Mouse (Mus musculus): Measurements from ENCODE around the gene Catsperg1. TPM values are rescaled to one million over a fixed set of nuclear protein-coding genes. Genes with fewer than 3 reads are reported as not detected.
"Not testable (repeated sequence)": the region's sequence is repeated elsewhere in the genome, so short reads cannot be mapped to it uniquely, and the experiment has no call there.

Gene Catsperg1
- polyA plus RNA-seq, 1 experiment from 2014 or later, result 0.21 TPM

GRCm38 (mm10) chr7:29202577-29202976 is 11.3 kb downstream of the Catsperg1 start:
- Histone ChIP-seq H3K9me3 (ENCODE audit: control insufficient read depth) (no peaks in the 10 kb centered on the region), H3K36me3 (ENCODE audit: control insufficient read depth, insufficient read depth) (no peaks in the 10 kb centered on the region), H3K4me2 (replicated peaks; ENCODE audit: low read depth) (no peak overlapping the region), H3K4me3 (ENCODE audit: low read depth, low read length) (no peak overlapping the region), H3K27me3 (replicated peaks; ENCODE audit: control insufficient read depth, insufficient read depth, low read length) (no peaks in the 10 kb centered on the region), H3K9ac (ENCODE audit: low read depth, low read length) (no peak overlapping the region), H3K27ac (ENCODE audit: low read depth, low read length) (no peak overlapping the region), H3K4me1 (replicated peaks; ENCODE audit: control insufficient read depth, insufficient read depth, low read length) (no peaks in the 10 kb centered on the region)
- no peak for TF ChIP-seq CTCF (IDR thresholded peaks at IDR 0.05; ENCODE audit: low read depth)
- WGBS, result 74% methylated on average over 6 of the region's 6 CpGs
- no peak for ATAC-seq

- WGBS, result 58% methylated on average over 1 of the region's 1 CpGs
- ATAC-seq, result peak; percentile 64
Observed at GRCm38 (mm10) chr7:29194230-29194629, 19.6 kb downstream of the Catsperg1 start.

GRCm38 (mm10) chr7:29181323-29181722 is 32.5 kb downstream of the Catsperg1 start:
- not testable (repeated sequence) for ATAC-seq; H3K27me3 ChIP-seq (replicated peaks; ENCODE audit: control insufficient read depth, insufficient read depth, low read length); H3K36me3 ChIP-seq (ENCODE audit: control insufficient read depth, insufficient read depth); H3K27ac ChIP-seq (ENCODE audit: low read depth, low read length); H3K4me3 ChIP-seq (ENCODE audit: low read depth, low read length); H3K9ac ChIP-seq (ENCODE audit: low read depth, low read length); H3K9me3 ChIP-seq (ENCODE audit: control insufficient read depth); H3K4me2 ChIP-seq (replicated peaks; ENCODE audit: low read depth); H3K4me1 ChIP-seq (replicated peaks; ENCODE audit: control insufficient read depth, insufficient read depth, low read length)
- WGBS, result 91% methylated on average over 4 of the region's 4 CpGs

More at GRCm38 (mm10) chr7:29194230-29194629, 19.6 kb downstream of the Catsperg1 start:
- H3K4me2 ChIP-seq (replicated peaks; ENCODE audit: low read depth); H3K4me1 ChIP-seq (replicated peaks; ENCODE audit: control insufficient read depth, insufficient read depth, low read length); H3K36me3 ChIP-seq (ENCODE audit: control insufficient read depth, insufficient read depth); H3K27me3 ChIP-seq (replicated peaks; ENCODE audit: control insufficient read depth, insufficient read depth, low read length); H3K9ac ChIP-seq (ENCODE audit: low read depth, low read length); H3K27ac ChIP-seq (ENCODE audit: low read depth, low read length); H3K9me3 ChIP-seq (ENCODE audit: control insufficient read depth); H3K4me3 ChIP-seq (ENCODE audit: low read depth, low read length): not testable (repeated sequence)

GRCm38 (mm10) chr7:29180854-29181236 is 33.0 kb downstream of the Catsperg1 start:
- TF ChIP-seq CTCF (IDR thresholded peaks at IDR 0.05; ENCODE audit: low read depth), result no peak
- Histone ChIP-seq H3K4me1 (replicated peaks; ENCODE audit: control insufficient read depth, insufficient read depth, low read length) (peaks cover 5% of the 10 kb centered on the region; the same call in 1 of the 2 replicates), H3K9ac (ENCODE audit: low read depth, low read length) (no peak overlapping the region), H3K4me3 (ENCODE audit: low read depth, low read length) (peak overlapping the region; percentile 84), H3K27me3 (replicated peaks; ENCODE audit: control insufficient read depth, insufficient read depth, low read length) (no peaks in the 10 kb centered on the region), H3K36me3 (ENCODE audit: control insufficient read depth, insufficient read depth) (peaks cover 14% of the 10 kb centered on the region), H3K9me3 (ENCODE audit: control insufficient read depth) (no peaks in the 10 kb centered on the region), H3K4me2 (replicated peaks; ENCODE audit: low read depth) (peak overlapping the region; percentile 78), H3K27ac (ENCODE audit: low read depth, low read length) (no peak overlapping the region)
- no peak for ATAC-seq
- 38% methylated on average over 5 of the region's 5 CpGs for WGBS

GRCm38 (mm10) chr7:29180077-29180853 is 33.6 kb downstream of the Catsperg1 start, which contains the start of gene Psmd8:
Gene Psmd8, minus strand, starts transcription at chr7:29180701.
- WGBS, result 0% methylated on average over 62 of the region's 62 CpGs
- Histone ChIP-seq H3K4me3 (ENCODE audit: low read depth, low read length) (peak within 1 kb of the TSS; percentile 84), H3K4me1 (replicated peaks; ENCODE audit: control insufficient read depth, insufficient read depth, low read length) (peaks cover 5% of the 10 kb centered on the region; the same call in 1 of the 2 replicates), H3K9ac (ENCODE audit: low read depth, low read length) (peak within 1 kb of the TSS; percentile 89), H3K36me3 (ENCODE audit: control insufficient read depth, insufficient read depth) (peaks cover 20% of the 10 kb centered on the region), H3K27ac (ENCODE audit: low read depth, low read length) (peak within 1 kb of the TSS; percentile 46; the same call in 1 of the 2 replicates), H3K9me3 (ENCODE audit: control insufficient read depth) (no peaks in the 10 kb centered on the region), H3K4me2 (replicated peaks; ENCODE audit: low read depth) (peak within 1 kb of the TSS; percentile 78), H3K27me3 (replicated peaks; ENCODE audit: control insufficient read depth, insufficient read depth, low read length) (no peaks in the 10 kb centered on the region)
- ATAC-seq, result peak; percentile 95
- TF ChIP-seq CTCF (IDR thresholded peaks at IDR 0.05; ENCODE audit: low read depth), result peak; percentile 73

GRCm38 (mm10) chr7:29179323-29179722 is 34.5 kb downstream of the Catsperg1 start:
- Histone ChIP-seq H3K9ac (ENCODE audit: low read depth, low read length) (peak overlapping the region; percentile 89), H3K4me2 (replicated peaks; ENCODE audit: low read depth) (peak overlapping the region; percentile 78), H3K27me3 (replicated peaks; ENCODE audit: control insufficient read depth, insufficient read depth, low read length) (no peaks in the 10 kb centered on the region), H3K4me3 (ENCODE audit: low read depth, low read length) (peak overlapping the region; percentile 84), H3K36me3 (ENCODE audit: control insufficient read depth, insufficient read depth) (peaks cover 29% of the 10 kb centered on the region), H3K27ac (ENCODE audit: low read depth, low read length) (0 out of 2 replicates have a peak overlapping the region, but pooled peaks have one; percentile 46), H3K4me1 (replicated peaks; ENCODE audit: control insufficient read depth, insufficient read depth, low read length) (peaks cover 5% of the 10 kb centered on the region; the same call in 1 of the 2 replicates), H3K9me3 (ENCODE audit: control insufficient read depth) (no peaks in the 10 kb centered on the region)
- no peak for ATAC-seq
- 19% methylated on average over 7 of the region's 7 CpGs for WGBS
- TF ChIP-seq CTCF (IDR thresholded peaks at IDR 0.05; ENCODE audit: low read depth), result no peak

All from intestine, postnatal 0 days (tissue).